Mouse (Mus musculus): Measurements from ENCODE around the gene Nhp2.
A peak's percentile ranks its signal among the peaks of the same experiment; 100 is the strongest.
"Not testable (repeated sequence)": the region's sequence is repeated elsewhere in the genome, so short reads cannot be mapped to it uniquely, and the experiment has no call there.

Gene Nhp2

GRCm38 (mm10) chr11:51662632-51663031 lies 43.1 kb downstream of the Nhp2 start:
- peak; percentile 81 for DNase-seq

- not testable (repeated sequence) for DNase-seq
Observed at GRCm38 (mm10) chr11:51664747-51665146, 45.2 kb downstream of the Nhp2 start.

- peak; percentile 68 for DNase-seq
Observed at GRCm38 (mm10) chr11:51670846-51671245, 51.3 kb downstream of the Nhp2 start.

GRCm38 (mm10) chr11:51671376-51671775 lies 51.8 kb downstream of the Nhp2 start:
- DNase-seq: peak; percentile 77

GRCm38 (mm10) chr11:51673291-51673690 lies 53.8 kb downstream of the Nhp2 start:
- DNase-seq: peak; percentile 85
